Mouse (Mus musculus): ENCODE measurements around the gene Pip5kl1. TPM values are rescaled to one million over a fixed set of nuclear protein-coding genes. Genes with fewer than 3 reads are reported as not detected.

Gene Pip5kl1
- polyA plus RNA-seq, 1 experiment from 2014 or later, result not detected

DNA sequence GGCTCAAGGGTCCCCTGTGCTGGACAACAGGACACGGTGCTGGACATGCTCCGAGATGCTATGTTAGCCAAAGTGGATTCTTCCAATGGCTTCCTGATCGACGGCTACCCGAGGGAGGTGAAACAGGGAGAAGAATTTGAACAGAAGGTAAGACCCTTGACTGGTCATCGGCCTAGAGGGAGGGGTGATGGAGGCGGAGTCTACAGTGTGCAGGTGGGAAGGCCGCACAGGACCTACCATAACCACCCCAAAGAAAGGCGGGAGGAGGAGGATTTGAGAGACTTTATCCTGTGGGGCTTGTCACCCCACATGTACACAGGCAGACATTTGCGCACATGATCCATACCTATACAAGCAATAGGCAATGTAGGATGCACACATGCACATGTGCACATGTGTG, 56.4 kb downstream of the Pip5kl1 start:
- H3K9ac ChIP-seq, result no peak overlapping the region
- H3K4me3 ChIP-seq (replicated peaks), result no peak overlapping the region
- 77% methylated on average over 10 of the region's 10 CpGs for WGBS (ENCODE audit: insufficient replicate concordance)
- H3K36me3 ChIP-seq, result no peaks in the 10 kb centered on the region
- H3K27ac ChIP-seq, result no peak overlapping the region
- no peaks in the 10 kb centered on the region for H3K27me3 ChIP-seq
- no peak for DNase-seq
- H3K9me3 ChIP-seq (replicated peaks), result no peaks in the 10 kb centered on the region
- ATAC-seq (ENCODE audit: low read depth), result no peak
- H3K4me2 ChIP-seq, result no peak overlapping the region
- H3K4me1 ChIP-seq (replicated peaks), result peaks cover 7% of the 10 kb centered on the region

DNA sequence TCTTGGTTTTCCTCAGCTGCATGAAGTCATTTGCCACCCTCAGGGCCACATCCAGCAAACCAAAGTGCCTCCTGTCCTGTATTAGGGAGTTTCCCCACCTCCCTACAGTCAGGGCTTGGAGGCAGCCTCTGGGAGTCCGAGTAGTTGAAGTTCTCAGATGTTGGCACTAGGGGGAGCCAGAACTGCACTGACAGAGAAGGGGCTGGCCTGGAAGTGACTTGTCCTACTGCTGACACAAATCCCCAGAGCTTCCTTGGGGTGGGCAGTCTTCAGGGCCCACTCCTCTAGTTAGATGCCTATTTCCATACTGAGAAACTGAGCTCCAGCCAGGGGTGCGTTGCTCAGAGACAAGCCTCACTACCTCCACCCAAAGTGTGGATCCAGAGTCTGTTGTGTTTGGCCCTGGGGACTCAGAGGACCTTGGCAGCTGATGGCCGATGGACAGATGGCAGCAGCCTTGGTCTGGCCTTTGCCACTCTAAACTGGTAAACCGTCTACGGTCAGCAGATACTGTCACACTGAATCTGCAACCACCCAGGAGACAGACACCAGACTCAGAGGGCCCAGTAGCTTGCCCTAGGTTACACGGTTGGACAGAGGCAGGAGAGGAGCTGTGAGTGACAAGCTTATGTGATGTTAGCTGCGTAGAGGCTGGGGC, 57.3 kb downstream of the Pip5kl1 start:
- DNase-seq (peak; percentile 70), ATAC-seq (ENCODE audit: low read depth) (peak; percentile 48; the same call in 1 of the 2 replicates)
- Histone ChIP-seq H3K4me1 (replicated peaks) (peaks cover 8% of the 10 kb centered on the region; the same call in 1 of the 2 replicates), H3K4me2 (no peak overlapping the region), H3K4me3 (replicated peaks) (no peak overlapping the region), H3K9ac (no peak overlapping the region), H3K9me3 (replicated peaks) (no peaks in the 10 kb centered on the region), H3K27me3 (no peaks in the 10 kb centered on the region), H3K36me3 (no peaks in the 10 kb centered on the region), H3K27ac (peak overlapping the region; percentile 35; the same call in 1 of the 2 replicates)
- 44% methylated on average over 7 of the region's 7 CpGs for WGBS (ENCODE audit: insufficient replicate concordance)

Other genes with a start within 250 kb of the Pip5kl1 start
- 14.8 and 21.1 TPM in 2 replicates for gene Ciz1, start 222.5 kb upstream of the Pip5kl1 start, polyA plus RNA-seq (2015; fragmentation: Nextera tagmentation; extraction: Ambion mirVana)
- 0.65 and 0.81 TPM in 2 replicates for gene Dnm1, start 221.5 kb upstream of the Pip5kl1 start, polyA plus RNA-seq (2015; fragmentation: Nextera tagmentation; extraction: Ambion mirVana)
- gene 1110008P14Rik, start 192.9 kb upstream of the Pip5kl1 start, polyA plus RNA-seq (2015; fragmentation: Nextera tagmentation; extraction: Ambion mirVana), result 35.3 and 39.2 TPM in 2 replicates
- 18.0 and 22.8 TPM in 2 replicates for gene Lcn2, start 186.5 kb upstream of the Pip5kl1 start, polyA plus RNA-seq (2015; fragmentation: Nextera tagmentation; extraction: Ambion mirVana)
- 14.1 and 15.5 TPM in 2 replicates for gene Ptges2, start 178.9 kb upstream of the Pip5kl1 start, polyA plus RNA-seq (2015; fragmentation: Nextera tagmentation; extraction: Ambion mirVana)
- 2.2 and 2.4 TPM in 2 replicates for gene Naif1, start 124.3 kb upstream of the Pip5kl1 start, polyA plus RNA-seq (2015; fragmentation: Nextera tagmentation; extraction: Ambion mirVana)
- 8.7 and 9.2 TPM in 2 replicates for gene Slc25a25, start 123.4 kb upstream of the Pip5kl1 start, polyA plus RNA-seq (2015; fragmentation: Nextera tagmentation; extraction: Ambion mirVana)
- 1.0 and 1.1 TPM in 2 replicates for gene Fam102a, start 39.5 kb upstream of the Pip5kl1 start, polyA plus RNA-seq (2015; fragmentation: Nextera tagmentation; extraction: Ambion mirVana)
- gene Dpm2, start 3.9 kb upstream of the Pip5kl1 start, polyA plus RNA-seq (2015; fragmentation: Nextera tagmentation; extraction: Ambion mirVana), result 60.4 and 64.2 TPM in 2 replicates
- not detected in 2 replicates for gene 9430097D07Rik, start 887 bp downstream of the Pip5kl1 start, polyA plus RNA-seq (2015; fragmentation: Nextera tagmentation; extraction: Ambion mirVana)
- 13.5 and 14.1 TPM in 2 replicates for gene St6galnac4, start 12.3 kb downstream of the Pip5kl1 start, polyA plus RNA-seq (2015; fragmentation: Nextera tagmentation; extraction: Ambion mirVana)
- gene St6galnac6, start 24.9 kb downstream of the Pip5kl1 start, polyA plus RNA-seq (2015; fragmentation: Nextera tagmentation; extraction: Ambion mirVana), result 10.0 and 12.8 TPM in 2 replicates
- gene Ak1, start 47.0 kb downstream of the Pip5kl1 start, polyA plus RNA-seq (2015; fragmentation: Nextera tagmentation; extraction: Ambion mirVana), result 2.2 and 2.3 TPM in 2 replicates
- gene Eng, start 71.8 kb downstream of the Pip5kl1 start, polyA plus RNA-seq (2015; fragmentation: Nextera tagmentation; extraction: Ambion mirVana), result 20.6 and 23.4 TPM in 2 replicates
- 31.1 and 32.9 TPM in 2 replicates for gene Fpgs, start 129.3 kb downstream of the Pip5kl1 start, polyA plus RNA-seq (2015; fragmentation: Nextera tagmentation; extraction: Ambion mirVana)
- gene Cdk9, start 138.3 kb downstream of the Pip5kl1 start, polyA plus RNA-seq (2015; fragmentation: Nextera tagmentation; extraction: Ambion mirVana), result 60.4 TPM in 2 replicates
- 5.4 and 5.6 TPM in 2 replicates for gene Sh2d3c, start 146.3 kb downstream of the Pip5kl1 start, polyA plus RNA-seq (2015; fragmentation: Nextera tagmentation; extraction: Ambion mirVana)
- 0.15 TPM in 1 of 2 replicates, not detected in the other for gene 6330409D20Rik, start 166.2 kb downstream of the Pip5kl1 start, polyA plus RNA-seq (2015; fragmentation: Nextera tagmentation; extraction: Ambion mirVana)
- 30.1 TPM in 2 replicates for gene Tor2a, start 182.4 kb downstream of the Pip5kl1 start, polyA plus RNA-seq (2015; fragmentation: Nextera tagmentation; extraction: Ambion mirVana)
- 0.07 and 0.13 TPM in 2 replicates for gene Ttc16, start 200.8 kb downstream of the Pip5kl1 start, polyA plus RNA-seq (2015; fragmentation: Nextera tagmentation; extraction: Ambion mirVana)
- 2.4 and 3.6 TPM in 2 replicates for gene Ptrh1, start 201.0 kb downstream of the Pip5kl1 start, polyA plus RNA-seq (2015; fragmentation: Nextera tagmentation; extraction: Ambion mirVana)
- gene Cfap157, start 209.6 kb downstream of the Pip5kl1 start, polyA plus RNA-seq (2015; fragmentation: Nextera tagmentation; extraction: Ambion mirVana), result 0.24 and 0.25 TPM in 2 replicates

All from liver, embryonic 13.5 days (tissue).